Mouse (Mus musculus): Measurements from ENCODE around the gene Dscam.

Gene Dscam

DNA sequence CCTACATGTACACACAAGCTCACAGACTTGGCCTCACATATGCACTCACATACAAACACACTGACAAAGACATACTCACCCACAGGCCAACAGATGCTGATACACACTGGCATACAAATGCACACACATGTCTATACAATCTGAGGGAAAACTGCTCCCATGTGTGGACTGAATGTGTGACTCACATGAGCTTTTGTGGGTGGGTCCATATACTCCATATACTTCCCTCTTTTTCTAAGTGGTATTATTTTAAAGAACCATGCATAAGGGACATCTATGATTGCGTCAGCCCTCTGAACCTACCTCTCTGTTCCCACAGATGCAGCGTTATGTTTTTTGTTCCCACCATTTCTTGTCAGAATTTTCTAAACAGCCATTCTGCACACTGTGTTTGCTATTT, 453.9 kb downstream of the Dscam start:
- no peak for DNase-seq

DNA sequence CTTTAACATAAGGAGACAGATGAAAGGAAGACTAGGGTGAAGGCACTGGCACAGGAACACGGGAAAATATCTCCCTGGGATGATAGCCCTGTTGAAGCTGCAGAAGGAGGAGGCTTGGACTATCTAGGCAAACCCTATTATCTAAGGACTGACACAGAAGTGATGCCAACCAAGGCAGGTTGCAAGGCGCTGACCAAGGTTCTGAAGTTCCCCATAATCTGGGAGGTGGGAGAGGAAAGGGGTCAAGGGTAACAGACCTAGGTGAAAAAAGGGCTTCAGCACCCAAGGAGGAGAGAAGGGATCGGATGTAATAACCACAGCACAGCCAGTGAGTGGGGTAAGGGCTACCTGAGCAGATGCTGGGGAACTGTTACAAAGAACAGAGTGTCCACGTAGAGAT, 458.6 kb downstream of the Dscam start:
- no peak for DNase-seq

DNA sequence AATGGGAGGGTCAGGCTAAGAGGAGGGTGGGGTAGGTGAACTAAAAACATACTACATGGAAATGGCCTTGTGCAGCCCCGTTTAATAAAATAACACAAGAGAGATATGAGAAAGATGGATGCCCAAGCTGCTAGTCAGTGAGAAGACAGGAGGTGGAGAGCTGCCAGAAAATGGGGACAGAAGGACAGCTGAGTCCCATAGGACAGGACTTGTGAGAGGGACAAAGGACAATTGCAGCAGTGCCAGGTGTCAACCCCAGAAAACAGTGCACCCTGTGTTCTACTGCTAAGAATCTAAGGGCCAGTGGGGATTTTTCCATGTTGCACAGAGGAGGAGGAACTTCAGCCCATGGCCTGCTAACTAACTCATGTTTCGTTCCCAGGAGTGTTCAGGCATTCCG, 470.0 kb downstream of the Dscam start:
- no peak for DNase-seq

DNA sequence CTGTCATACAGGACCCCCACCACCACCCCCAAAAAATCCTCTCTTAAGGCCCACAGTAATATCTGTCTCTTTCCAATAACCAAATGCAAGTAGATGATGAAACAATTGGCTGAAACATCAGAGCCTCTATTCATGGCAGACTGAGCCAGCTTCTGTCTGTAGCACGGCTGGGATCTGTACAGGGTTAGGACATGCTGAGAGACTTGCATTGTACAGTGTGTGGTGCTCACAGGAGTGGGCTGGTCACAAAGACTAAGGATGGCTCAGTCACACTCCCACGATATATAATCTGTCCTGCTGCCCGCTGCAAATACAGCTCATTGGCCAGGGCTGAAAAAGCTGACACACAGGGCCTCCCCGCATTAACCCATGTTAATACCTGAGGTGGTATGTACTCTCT, 474.7 kb downstream of the Dscam start:
- DNase-seq = no peak

DNA sequence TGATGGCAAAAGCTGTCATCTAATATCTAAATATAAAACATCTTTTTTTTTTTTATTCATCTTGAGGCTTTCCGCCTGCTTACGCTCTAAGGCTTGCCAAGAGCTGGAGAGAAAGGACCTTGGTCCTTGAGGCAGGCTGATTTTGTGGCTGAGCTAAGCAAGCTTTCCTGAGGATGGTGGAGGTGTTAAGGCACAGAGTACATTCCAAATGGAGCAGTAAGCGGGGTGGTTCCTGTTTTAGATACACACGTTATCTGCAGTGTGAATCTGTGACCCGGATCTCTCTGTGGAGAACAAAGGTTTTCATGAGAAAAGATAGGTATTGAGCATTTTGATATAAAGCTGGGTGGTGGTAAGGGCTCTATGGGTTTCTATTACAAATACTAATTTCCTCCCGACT, 479.0 kb downstream of the Dscam start:
- DNase-seq = no peak

DNA sequence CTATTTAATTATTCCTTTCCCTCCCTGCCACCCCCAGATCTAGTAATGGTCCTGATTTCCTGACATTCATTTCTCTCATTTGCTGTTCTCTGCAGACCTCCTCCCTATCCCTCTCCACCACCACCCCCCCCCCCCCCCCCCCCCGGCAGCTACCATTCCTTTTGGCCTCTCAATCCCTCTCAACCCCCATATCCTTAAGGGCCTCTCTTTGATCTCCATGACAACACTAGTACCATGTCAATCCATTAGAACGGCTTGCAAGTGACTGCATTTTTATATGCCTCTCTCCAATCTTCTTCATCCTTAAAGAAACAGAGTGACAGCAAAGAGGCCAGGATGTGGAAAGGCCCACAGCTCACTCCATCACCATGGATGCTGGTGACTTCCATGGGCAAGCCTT, 480.5 kb downstream of the Dscam start:
- no peak for DNase-seq

DNA sequence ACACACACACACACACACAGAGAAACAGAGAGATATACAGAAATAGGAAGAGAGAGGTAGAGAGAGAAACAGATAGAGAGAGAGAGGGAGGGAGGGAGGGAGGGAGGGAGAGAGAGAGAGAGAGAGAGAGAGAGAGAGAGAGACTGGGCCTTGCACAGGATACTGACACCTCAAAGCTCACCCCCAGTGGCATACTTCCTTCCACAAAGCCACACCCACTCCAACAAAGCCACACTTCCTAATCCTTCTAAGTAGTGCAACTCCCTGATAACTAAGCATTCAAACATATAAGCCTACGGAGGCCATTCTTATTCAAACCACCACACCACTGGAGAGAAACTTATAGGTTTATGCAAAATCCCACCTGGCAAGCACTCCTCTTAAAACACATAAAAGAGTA, 481.1 kb downstream of the Dscam start:
- no peak for DNase-seq

DNA sequence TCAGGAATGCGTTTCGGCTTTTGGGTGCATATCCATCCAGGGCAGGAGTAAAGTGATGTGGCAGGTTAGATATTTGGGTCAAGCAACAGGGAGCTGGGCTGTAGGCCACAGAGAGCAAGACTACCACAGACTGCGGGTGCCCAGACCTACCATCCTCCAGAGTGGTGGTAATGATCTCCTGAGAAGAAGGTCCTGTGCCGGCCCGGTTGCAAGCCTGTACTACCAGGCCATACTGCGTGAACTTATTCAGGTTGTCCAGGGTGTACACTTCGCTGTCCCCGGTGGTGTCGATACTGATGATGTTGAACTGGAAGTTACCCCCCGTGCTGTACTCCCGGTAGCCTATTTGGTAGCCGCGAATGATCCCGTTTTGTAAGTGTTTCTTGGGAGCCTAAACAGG, 485.5 kb downstream of the Dscam start:
- DNase-seq = no peak

DNA sequence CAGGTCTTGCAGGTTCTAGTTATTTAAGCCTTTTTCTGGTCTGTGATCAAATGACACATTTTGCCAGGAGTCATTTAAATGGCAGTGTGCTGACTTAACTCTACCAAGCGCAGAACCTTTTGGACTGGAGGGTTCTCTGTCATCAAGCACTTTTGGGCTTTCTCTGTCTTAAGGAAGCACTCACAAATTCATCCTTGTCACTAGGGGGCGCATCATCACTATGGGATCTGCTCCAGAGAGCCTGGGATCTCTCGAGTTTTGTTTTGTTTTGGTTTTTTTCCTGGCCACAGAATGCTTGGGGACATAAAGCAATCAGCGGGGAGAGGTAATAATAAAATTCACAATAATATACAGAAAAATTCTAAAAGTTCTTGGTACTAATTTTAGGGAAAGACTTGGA, 486.0 kb downstream of the Dscam start:
- DNase-seq = peak; percentile 33

DNA sequence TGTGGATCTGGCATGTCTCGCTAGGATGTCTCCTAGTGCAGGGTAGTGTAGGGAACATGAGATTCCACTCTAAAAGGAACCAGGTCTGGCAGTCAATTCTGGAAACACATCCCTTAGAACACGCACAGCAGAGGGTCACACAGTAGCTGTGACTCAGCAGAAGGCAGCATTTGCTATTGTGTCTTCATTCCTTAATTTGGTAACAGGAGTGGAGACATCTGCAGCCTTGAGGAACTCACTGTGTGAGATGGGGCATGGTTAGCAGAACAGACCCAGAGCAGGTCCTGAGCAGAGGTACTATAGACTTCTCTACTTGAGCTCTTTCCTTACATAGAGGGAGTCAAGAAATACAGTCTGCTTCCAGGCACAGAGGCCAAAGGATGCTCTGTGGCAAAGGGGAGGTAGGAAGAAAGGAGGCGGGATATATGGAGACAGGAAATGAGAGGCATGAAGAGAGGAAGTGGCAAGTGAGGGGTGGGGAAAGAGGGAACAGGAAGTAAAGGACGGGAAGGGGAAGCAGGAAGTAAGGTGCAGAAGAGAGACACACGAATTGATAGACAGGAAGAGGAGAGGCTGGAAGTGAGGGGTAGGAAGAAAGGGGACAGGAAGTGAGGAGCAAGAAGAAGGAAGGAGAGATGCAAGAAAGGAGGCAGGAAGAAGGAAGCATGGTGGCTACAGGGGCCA, 488.1 kb downstream of the Dscam start:
- no peak for DNase-seq

DNA sequence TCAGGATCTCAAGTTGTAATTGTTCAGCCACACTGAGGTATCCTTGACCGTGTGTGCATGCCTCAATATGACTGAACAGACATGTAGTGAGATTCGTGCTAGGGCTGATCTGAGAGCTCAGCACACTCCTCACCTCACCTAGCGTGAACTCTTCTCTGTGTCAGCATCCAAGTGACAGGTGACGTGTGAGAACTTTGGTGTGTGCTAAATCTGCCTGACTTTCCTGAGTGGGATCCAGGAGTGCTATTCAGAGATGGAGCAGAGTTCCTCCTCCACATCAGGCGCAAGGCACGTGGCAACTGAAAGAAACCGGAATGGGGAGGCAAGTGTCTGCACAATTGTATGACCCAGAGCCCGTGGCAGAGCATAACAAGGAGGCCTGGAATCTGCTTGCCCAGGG, 490.6 kb downstream of the Dscam start:
- DNase-seq = no peak

DNA sequence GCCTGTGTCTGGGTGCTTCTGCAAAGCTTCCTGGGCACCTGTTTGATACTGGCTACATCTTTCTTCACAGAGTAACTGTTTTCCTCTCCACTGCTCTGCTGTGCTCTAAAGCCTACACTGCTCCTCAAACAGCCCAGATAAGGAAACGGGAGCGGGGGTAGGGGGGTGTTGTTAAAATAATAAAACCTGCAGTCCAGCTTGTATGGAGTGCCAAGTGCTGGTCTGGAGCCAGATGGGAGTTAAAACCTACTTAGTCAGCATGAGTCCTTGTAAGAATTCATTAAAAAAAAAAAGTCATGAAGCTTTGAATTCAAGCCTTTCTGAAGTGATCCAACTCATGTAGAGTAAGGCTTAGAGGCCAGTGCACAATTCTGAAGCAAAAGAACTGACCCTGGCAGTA, 493.1 kb downstream of the Dscam start:
- no peak for DNase-seq

DNA sequence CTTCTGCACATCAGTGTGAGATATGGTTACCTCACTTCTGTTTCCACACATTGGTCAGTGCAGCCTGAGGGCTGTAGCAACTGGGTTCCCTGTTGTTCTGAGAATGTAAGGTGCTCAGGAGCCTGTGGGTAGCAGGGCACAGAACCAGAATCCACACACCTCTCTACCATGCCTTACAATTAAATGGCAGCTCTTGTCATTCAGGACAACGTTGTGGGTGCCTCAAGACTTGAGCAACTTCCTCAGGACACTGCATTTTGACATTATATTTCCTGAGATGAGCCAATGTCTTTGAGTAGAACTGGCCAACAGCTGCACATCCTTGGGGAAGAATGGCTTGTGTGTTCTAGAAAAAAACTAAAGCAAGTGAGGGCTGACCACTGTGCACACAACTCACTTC, 493.9 kb downstream of the Dscam start:
- DNase-seq = no peak

DNA sequence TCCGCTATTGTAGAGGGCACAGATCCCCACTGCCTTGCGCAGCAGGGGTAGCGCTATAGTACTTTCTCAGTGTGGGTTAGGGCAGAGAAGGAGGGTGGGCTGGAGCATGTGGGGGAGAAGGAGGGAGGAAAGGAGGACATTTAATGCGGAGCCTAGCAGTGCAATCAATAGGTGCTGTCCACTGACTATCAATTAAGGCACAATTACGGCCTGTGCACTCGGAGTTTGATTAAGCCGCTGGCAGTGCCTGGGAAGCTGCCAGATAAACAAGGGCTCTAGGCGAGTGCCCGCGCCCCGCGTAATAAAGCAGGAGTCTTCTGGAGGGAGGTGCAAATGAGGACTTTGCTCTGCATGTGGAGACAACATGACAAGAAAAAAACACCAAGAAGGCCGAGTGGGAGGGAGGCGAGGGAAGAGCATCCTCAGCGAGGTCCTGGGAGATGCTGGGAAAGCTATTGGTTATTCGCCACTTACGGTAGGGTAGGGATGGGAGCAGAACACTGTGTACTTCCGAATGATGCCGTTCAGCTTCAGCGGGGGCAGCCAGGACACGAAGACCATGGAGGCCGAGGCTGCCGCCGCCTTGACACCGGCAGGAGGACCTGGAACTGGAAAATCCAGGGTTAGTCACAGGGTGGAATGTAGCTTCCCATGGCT, 497.2 kb downstream of the Dscam start:
- no peak for DNase-seq

DNA sequence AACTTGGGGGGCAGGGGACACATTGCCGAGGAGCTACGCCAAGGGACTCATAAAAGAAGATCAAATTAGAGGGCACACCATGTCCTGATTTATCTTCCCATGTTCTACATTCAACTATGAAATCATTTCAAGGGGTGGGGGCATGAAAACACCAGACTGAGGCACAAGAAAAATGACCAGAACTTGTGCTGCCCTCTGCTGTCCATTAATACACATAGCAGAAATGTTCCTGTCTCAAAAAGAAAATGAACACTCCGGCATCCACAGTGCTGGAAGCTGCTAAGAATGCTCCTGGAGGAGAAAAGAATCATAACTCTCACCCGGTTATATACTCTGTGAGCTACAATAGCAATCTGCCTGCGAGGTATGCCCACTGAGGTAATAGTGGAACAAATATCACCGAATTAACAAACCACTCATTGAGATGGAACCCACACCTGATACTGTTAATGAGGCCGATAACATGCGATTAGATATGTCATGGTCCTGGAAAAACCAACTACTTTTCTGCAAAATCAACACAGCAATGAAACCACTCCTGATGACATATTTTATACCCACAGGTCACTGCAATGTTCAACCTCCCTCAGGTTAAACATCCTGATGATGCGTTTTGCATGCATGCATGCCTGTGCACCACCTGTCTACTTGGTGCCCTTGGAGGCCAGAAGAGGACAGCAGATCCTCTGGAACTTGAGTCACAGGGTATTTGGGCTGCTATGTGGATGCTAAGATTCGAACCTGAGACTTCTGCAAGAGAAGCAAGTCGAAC, 498.8 kb downstream of the Dscam start:
- DNase-seq = no peak

DNA sequence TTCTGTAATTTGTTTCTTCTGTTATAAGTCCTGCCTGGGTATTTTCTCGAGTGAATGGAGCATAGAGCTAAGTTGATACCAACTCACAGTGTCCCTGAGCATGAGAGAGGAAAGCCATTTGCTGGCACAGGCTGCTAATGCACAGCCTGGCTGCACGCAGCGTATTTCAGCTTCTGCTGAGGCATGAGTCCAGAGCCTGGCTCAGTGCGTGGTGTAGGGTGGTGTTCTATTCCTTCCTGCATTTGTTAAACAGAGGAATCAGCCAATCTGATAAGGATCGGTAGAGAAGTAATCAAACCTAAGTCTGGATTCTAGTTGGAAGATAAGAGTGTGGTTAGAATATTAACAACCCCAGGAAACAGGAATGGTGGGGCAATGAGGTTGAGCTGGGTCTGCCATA, 500.8 kb downstream of the Dscam start:
- DNase-seq = no peak

DNA sequence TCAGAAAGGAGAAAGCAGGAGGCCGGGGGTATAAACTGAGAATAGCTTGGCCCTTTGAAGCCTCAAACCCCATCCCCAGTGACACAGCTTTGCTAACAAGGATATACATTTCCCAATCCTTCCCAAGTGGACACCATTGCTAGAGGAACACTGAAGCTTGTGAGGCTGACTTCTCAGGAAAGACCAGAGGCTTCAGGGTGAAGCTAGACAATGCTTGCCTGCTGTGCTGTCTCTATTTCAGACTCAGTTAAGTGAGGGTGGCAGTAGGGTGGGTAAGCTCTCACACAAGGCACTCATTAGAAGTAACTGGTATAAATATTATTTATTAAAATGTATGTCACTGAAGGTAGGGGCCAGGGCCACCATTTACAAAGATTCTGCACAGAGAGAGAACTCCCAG, 502.1 kb downstream of the Dscam start:
- DNase-seq = no peak

DNA sequence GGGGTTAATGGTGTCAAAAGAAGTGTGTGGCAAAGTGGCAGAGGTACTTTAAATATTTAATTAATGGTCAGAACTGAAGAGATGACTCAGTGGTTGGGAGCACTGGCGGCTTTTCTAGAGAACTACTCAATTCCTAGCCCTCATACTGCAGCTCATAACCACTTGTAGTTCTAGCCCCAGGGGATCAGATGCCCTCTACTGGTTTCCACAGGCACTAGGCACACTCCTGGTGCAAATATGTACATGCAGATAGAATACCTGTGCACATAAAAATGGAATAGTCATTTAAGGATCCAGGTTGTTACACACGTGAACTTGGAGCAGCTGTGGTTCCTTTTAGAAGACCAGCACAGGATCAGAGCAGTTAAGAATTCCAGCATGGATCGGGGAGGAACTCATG, 509.5 kb downstream of the Dscam start:
- no peak for DNase-seq

DNA sequence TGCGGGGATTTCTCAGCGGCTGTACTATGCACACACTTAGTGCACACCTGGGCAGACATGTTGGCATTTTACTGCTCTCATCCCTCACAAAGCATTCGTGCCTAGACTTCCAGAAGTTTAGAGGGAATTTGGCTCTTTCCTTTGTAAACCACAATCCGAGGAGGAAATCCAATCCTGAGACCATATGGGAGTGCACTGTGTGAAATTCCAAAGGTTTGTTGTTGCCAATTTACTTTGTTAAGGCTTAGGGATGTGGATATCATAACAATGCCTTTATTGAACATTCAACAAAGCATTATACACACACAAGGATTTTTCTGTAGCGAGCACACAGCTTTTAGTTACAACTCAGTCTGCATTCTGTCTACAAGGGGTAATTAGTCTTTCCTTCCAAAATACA, 511.3 kb downstream of the Dscam start:
- no peak for DNase-seq

DNA sequence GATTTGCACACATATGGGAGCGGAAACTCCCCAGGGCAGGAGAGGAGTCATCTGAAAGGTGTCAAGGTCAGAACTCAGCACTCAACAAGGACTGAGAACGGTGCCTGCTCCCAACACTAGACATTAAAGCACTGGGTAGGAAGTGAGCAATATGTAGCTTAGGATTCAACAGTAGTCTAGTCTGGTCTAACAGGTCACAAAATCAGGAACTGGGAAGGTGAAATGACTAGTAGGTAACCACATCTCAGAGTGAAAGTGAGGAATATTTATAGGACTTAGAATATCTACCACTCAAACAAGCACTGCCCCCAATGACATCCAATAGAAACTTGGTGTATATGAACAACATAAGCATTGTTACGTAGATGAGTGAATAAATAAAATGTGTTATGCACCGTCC, 515.0 kb downstream of the Dscam start:
- no peak for DNase-seq

DNA sequence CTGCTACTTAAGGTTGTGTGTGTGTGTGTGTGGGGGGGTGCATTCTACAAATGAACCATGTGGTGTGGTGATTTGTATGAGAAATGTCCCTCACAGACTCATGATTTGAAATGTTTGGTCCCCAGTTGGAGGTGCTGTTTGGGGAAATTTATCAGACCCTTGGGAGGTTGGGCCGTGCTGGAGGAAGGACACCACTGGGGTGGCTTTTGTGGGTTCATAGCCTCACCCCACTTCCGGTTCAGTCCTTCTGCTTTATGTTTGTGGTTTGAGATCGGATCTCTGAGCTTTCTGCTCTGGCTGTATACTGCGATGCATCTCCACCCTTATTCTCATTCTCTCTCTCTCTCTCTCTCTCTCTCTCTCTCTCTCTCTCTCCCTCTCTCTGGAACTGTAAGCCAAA, 516.5 kb downstream of the Dscam start:
- DNase-seq = no peak

DNA sequence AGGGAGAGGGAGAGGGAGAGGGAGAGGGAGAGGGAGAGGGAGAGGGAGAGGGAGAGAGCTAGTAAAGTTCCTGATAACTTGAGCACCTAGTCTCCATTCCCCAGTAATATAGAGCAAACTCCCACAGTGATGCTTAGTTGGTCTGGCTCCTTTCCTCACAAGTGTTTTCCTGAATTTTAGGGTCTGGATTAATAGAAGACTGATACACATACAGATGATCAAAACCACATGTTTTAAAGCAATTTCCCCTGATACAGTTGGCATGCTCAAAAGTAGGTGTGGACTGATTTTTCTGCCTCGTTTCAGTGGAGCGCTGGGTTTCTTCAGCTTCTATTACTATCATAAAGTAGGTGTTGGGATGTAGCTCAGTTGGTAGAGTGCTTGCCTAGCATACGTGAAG, 519.1 kb downstream of the Dscam start:
- DNase-seq = no peak

DNA sequence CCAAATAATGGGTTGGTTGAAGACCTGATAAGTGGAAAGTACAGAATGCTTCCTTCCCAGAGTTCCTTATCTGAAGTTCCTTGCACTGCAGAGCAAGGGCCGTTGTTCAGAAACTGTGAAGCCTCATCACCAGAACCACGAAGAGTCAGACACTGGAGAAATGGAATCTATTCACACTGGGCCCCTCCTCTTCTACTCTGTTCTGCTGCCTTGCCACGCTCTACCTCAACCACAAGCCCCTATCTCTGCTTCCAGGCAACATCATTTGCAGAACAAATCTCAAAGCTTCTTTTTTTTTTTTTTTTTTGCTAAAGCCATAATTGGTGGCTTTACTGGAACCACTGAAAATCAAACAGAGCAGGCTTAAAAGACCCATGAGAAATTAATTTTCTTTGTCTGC, 530.5 kb downstream of the Dscam start:
- no peak for DNase-seq

DNA sequence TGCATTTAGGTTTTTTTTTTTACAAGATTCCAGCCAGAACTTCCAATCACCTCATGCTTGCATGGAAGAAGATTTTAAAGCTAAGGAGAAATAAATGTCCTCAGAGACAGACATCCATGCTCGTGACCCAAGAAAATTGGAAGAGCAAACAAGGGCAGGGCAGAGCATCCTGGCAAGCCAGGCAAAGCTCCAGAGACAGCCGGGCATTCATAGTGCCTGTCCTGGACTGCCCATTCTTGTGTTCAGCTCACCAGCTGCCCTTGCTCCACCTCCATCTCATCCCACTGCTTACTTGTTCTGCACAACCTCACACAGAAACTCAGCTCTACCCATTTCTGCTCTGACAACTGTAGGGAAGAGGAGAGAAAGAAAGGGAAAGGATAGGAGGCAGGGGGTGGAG, 534.6 kb downstream of the Dscam start:
- DNase-seq = no peak

DNA sequence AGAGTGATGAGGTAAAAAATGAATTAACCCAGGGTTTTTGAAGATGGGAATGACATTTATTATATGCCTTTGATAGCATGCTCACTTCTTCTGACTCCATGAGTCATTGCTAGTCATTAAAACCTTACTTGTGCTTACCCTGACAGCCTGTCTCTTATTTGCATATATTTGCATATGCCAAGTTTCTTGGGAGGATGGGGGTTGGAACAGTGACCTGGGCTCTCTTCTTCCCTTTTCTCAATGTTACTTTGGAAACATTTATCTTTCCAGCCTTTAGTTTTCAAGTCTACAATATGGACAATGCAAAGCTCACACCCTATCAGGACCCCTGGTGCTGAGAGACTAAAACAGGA, 535.8 kb downstream of the Dscam start:
- no peak for DNase-seq

All from liver (tissue).